Mouse (Mus musculus): ENCODE results near the gene Gcm1. TPM values are rescaled to one million over a fixed set of nuclear protein-coding genes. Genes with fewer than 3 reads are reported as not detected.
A peak's percentile ranks its signal among the peaks of the same experiment; 100 is the strongest.

Gcm1 gene
- polyA plus RNA-seq, 1 experiment from 2014 or later, result not detected

- Histone ChIP-seq H3K9me3 (ENCODE audit: low read length) (no peaks in the 10 kb centered on the region), H3K9ac (replicated peaks) (no peak overlapping the region), H3K4me1 (ENCODE audit: insufficient read depth) (no peaks in the 10 kb centered on the region), H3K4me2 (ENCODE audit: low read depth, low read length) (no peak overlapping the region), H3K36me3 (replicated peaks; ENCODE audit: insufficient read depth, low read length) (peaks cover 71% of the 10 kb centered on the region), H3K27me3 (ENCODE audit: insufficient read depth, low read length) (no peaks in the 10 kb centered on the region), H3K27ac (ENCODE audit: low read depth) (no peak overlapping the region), H3K4me3 (ENCODE audit: low read depth, low read length) (no peak overlapping the region)
- TF ChIP-seq EP300 (IDR thresholded peaks at IDR 0.05; ENCODE audit: low read depth) (no peak), CTCF (IDR thresholded peaks at IDR 0.05; ENCODE audit: low read depth) (no peak)
- DNase-seq (no peak), ATAC-seq (no peak)
- WGBS (ENCODE audit: insufficient replicate concordance), result 90% methylated on average over 9 of the region's 9 CpGs
Measured at GRCm38 (mm10) chr9:78087751-78088150, 36.0 kb downstream of the Gcm1 start.

- H3K27ac ChIP-seq (ENCODE audit: low read depth), result no peak overlapping the region
- TF ChIP-seq CTCF (IDR thresholded peaks at IDR 0.05; ENCODE audit: low read depth) (no peak), EP300 (IDR thresholded peaks at IDR 0.05; ENCODE audit: low read depth) (no peak)
- H3K4me3 ChIP-seq (ENCODE audit: low read depth, low read length), result no peak overlapping the region
- peaks cover 73% of the 10 kb centered on the region for H3K36me3 ChIP-seq (replicated peaks; ENCODE audit: insufficient read depth, low read length)
- H3K4me1 ChIP-seq (ENCODE audit: insufficient read depth), result no peaks in the 10 kb centered on the region
- no peak overlapping the region for H3K9ac ChIP-seq (replicated peaks)
- H3K9me3 ChIP-seq (ENCODE audit: low read length), result no peaks in the 10 kb centered on the region
- no peak for DNase-seq
- WGBS (ENCODE audit: insufficient replicate concordance), result 87% methylated on average over 4 of the region's 4 CpGs
- ATAC-seq, result no peak
- no peaks in the 10 kb centered on the region for H3K27me3 ChIP-seq (ENCODE audit: insufficient read depth, low read length)
- H3K4me2 ChIP-seq (ENCODE audit: low read depth, low read length), result no peak overlapping the region
Measured at GRCm38 (mm10) chr9:78088521-78088920, 36.8 kb downstream of the Gcm1 start.

GRCm38 (mm10) chr9:78088971-78089370 is 37.2 kb downstream of the Gcm1 start:
- ATAC-seq (no peak), DNase-seq (no peak)
- 82% methylated on average over 7 of the region's 7 CpGs for WGBS (ENCODE audit: insufficient replicate concordance)
- Histone ChIP-seq H3K27ac (ENCODE audit: low read depth) (no peak overlapping the region), H3K4me1 (ENCODE audit: insufficient read depth) (no peaks in the 10 kb centered on the region), H3K4me3 (ENCODE audit: low read depth, low read length) (no peak overlapping the region), H3K4me2 (ENCODE audit: low read depth, low read length) (no peak overlapping the region), H3K9ac (replicated peaks) (no peak overlapping the region), H3K27me3 (ENCODE audit: insufficient read depth, low read length) (no peaks in the 10 kb centered on the region), H3K9me3 (ENCODE audit: low read length) (no peaks in the 10 kb centered on the region), H3K36me3 (replicated peaks; ENCODE audit: insufficient read depth, low read length) (peaks cover 70% of the 10 kb centered on the region)
- TF ChIP-seq CTCF (IDR thresholded peaks at IDR 0.05; ENCODE audit: low read depth), result no peak

- no peaks in the 10 kb centered on the region for H3K27me3 ChIP-seq (ENCODE audit: insufficient read depth, low read length)
- TF ChIP-seq EP300 (IDR thresholded peaks at IDR 0.05; ENCODE audit: low read depth) (no peak), CTCF (IDR thresholded peaks at IDR 0.05; ENCODE audit: low read depth) (no peak)
- ATAC-seq, result no peak
- H3K27ac ChIP-seq (ENCODE audit: low read depth), result no peak overlapping the region
- no peak overlapping the region for H3K9ac ChIP-seq (replicated peaks)
- H3K4me1 ChIP-seq (ENCODE audit: insufficient read depth), result no peaks in the 10 kb centered on the region
- H3K36me3 ChIP-seq (replicated peaks; ENCODE audit: insufficient read depth, low read length), result peaks cover 65% of the 10 kb centered on the region
- H3K4me2 ChIP-seq (ENCODE audit: low read depth, low read length), result no peak overlapping the region
- DNase-seq, result no peak
- 91% methylated on average over 1 of the region's 1 CpGs for WGBS (ENCODE audit: insufficient replicate concordance)
- H3K9me3 ChIP-seq (ENCODE audit: low read length), result no peaks in the 10 kb centered on the region
- no peak overlapping the region for H3K4me3 ChIP-seq (ENCODE audit: low read depth, low read length)
Measured at GRCm38 (mm10) chr9:78089906-78090305, 38.2 kb downstream of the Gcm1 start.

- Histone ChIP-seq H3K27ac (ENCODE audit: low read depth) (no peak overlapping the region), H3K9ac (replicated peaks) (no peak overlapping the region), H3K27me3 (ENCODE audit: insufficient read depth, low read length) (no peaks in the 10 kb centered on the region), H3K4me3 (ENCODE audit: low read depth, low read length) (no peak overlapping the region), H3K4me2 (ENCODE audit: low read depth, low read length) (no peak overlapping the region), H3K9me3 (ENCODE audit: low read length) (no peaks in the 10 kb centered on the region), H3K4me1 (ENCODE audit: insufficient read depth) (no peaks in the 10 kb centered on the region), H3K36me3 (replicated peaks; ENCODE audit: insufficient read depth, low read length) (peaks cover 65% of the 10 kb centered on the region)
- WGBS (ENCODE audit: insufficient replicate concordance), result 90% methylated on average over 3 of the region's 3 CpGs
- no peak for ATAC-seq
- no peak for TF ChIP-seq CTCF (IDR thresholded peaks at IDR 0.05; ENCODE audit: low read depth)
- TF ChIP-seq EP300 (IDR thresholded peaks at IDR 0.05; ENCODE audit: low read depth), result no peak
- DNase-seq, result no peak
Measured at GRCm38 (mm10) chr9:78090596-78090995, 38.9 kb downstream of the Gcm1 start.

- WGBS (ENCODE audit: insufficient replicate concordance), result 93% methylated on average over 12 of the region's 12 CpGs
- Histone ChIP-seq H3K27me3 (ENCODE audit: insufficient read depth, low read length) (no peaks in the 10 kb centered on the region), H3K36me3 (replicated peaks; ENCODE audit: insufficient read depth, low read length) (peaks cover 76% of the 10 kb centered on the region), H3K4me2 (ENCODE audit: low read depth, low read length) (no peak overlapping the region), H3K9me3 (ENCODE audit: low read length) (peaks cover 3% of the 10 kb centered on the region), H3K27ac (ENCODE audit: low read depth) (no peak overlapping the region), H3K4me1 (ENCODE audit: insufficient read depth) (no peaks in the 10 kb centered on the region), H3K4me3 (ENCODE audit: low read depth, low read length) (no peak overlapping the region), H3K9ac (replicated peaks) (no peak overlapping the region)
- ATAC-seq (no peak), DNase-seq (no peak)
- TF ChIP-seq CTCF (IDR thresholded peaks at IDR 0.05; ENCODE audit: low read depth) (no peak), EP300 (IDR thresholded peaks at IDR 0.05; ENCODE audit: low read depth) (no peak)
Measured at GRCm38 (mm10) chr9:78095686-78096085, 44.0 kb downstream of the Gcm1 start.

- no peak overlapping the region for H3K4me2 ChIP-seq (ENCODE audit: low read depth, low read length)
- H3K4me3 ChIP-seq (ENCODE audit: low read depth, low read length), result no peak overlapping the region
- WGBS (ENCODE audit: insufficient replicate concordance), result 93% methylated on average over 6 of the region's 6 CpGs
- ATAC-seq, result no peak
- H3K9ac ChIP-seq (replicated peaks), result no peak overlapping the region
- peaks cover 82% of the 10 kb centered on the region for H3K36me3 ChIP-seq (replicated peaks; ENCODE audit: insufficient read depth, low read length)
- no peaks in the 10 kb centered on the region for H3K4me1 ChIP-seq (ENCODE audit: insufficient read depth)
- no peaks in the 10 kb centered on the region for H3K27me3 ChIP-seq (ENCODE audit: insufficient read depth, low read length)
- no peak overlapping the region for H3K27ac ChIP-seq (ENCODE audit: low read depth)
- peak; percentile 44 for DNase-seq
- TF ChIP-seq EP300 (IDR thresholded peaks at IDR 0.05; ENCODE audit: low read depth) (no peak), CTCF (IDR thresholded peaks at IDR 0.05; ENCODE audit: low read depth) (peak; percentile 60)
- H3K9me3 ChIP-seq (ENCODE audit: low read length), result peaks cover 3% of the 10 kb centered on the region
Measured at GRCm38 (mm10) chr9:78096376-78096775, 44.7 kb downstream of the Gcm1 start.
